43 mouse cellular contexts compared by ENCODE assay signal in genomic region chrX:96235775-96236174, GRCm38 (mm10). TPM values are rescaled to one million over a fixed set of nuclear protein-coding genes. Genes with fewer than 3 reads are reported as not detected.
"Had no signal": no experiment of that assay in that cellular context is flagged by ENCODE, and none has a peak within 500 bp of the region (broad histone marks: within the 10 kb centered on the region; RNA-seq: fewer than 3 reads in every experiment).

No protein-coding gene starts in this region.

- DNase-seq: left cerebral cortex, postnatal 4 days; liver; liver, embryonic 13.5 days; liver, postnatal 0 days; lung, adult 18-20 months; lung, adult 2 months; lung, embryonic 14.5 days; lung, postnatal 10 days; lung, postnatal 14 days; lung, postnatal 36 days; lung, postnatal 4 days; midbrain, embryonic 14.5 days had no signal

- H3K9ac ChIP-seq: limb, embryonic 12.5 days; limb, embryonic 13.5 days; limb, embryonic 15.5 days; liver, embryonic 12.5 days; liver, embryonic 13.5 days; liver, embryonic 14.5 days; liver, embryonic 15.5 days; liver, postnatal 0 days; lung, embryonic 14.5 days; lung, embryonic 15.5 days; midbrain, embryonic 12.5 days; midbrain, embryonic 13.5 days; midbrain, embryonic 15.5 days; neural tube, embryonic 12.5 days had no signal

- H3K4me3 ChIP-seq: left cerebral cortex, adult 2 months; limb, embryonic 10.5 days; limb, embryonic 12.5 days; limb, embryonic 13.5 days; limb, embryonic 15.5 days; liver, embryonic 12.5 days; liver, embryonic 13.5 days; liver, embryonic 15.5 days; lung, embryonic 15.5 days; megakaryocyte, embryonic 14.5 days; midbrain, embryonic 10.5 days; midbrain, embryonic 12.5 days; midbrain, embryonic 13.5 days; midbrain, embryonic 15.5 days; myocyte; neural tube, embryonic 12.5 days had no signal

- H3K9me3 ChIP-seq: limb, embryonic 10.5 days; limb, embryonic 12.5 days; limb, embryonic 13.5 days; limb, embryonic 15.5 days; liver, embryonic 12.5 days; liver, embryonic 13.5 days; liver, embryonic 15.5 days; lung, embryonic 15.5 days; megakaryocyte, embryonic 14.5 days; midbrain, embryonic 10.5 days; midbrain, embryonic 12.5 days; midbrain, embryonic 13.5 days; midbrain, embryonic 15.5 days; neural tube, embryonic 12.5 days had no signal

- H3K4me1 ChIP-seq: limb, embryonic 10.5 days; limb, embryonic 12.5 days; limb, embryonic 13.5 days; limb, embryonic 15.5 days; liver, embryonic 12.5 days; liver, embryonic 13.5 days; liver, embryonic 15.5 days; lung, embryonic 15.5 days; midbrain, embryonic 10.5 days; midbrain, embryonic 12.5 days; midbrain, embryonic 13.5 days; midbrain, embryonic 15.5 days; neural tube, embryonic 12.5 days had no signal

- ATAC-seq: liver, embryonic 12.5 days; liver, postnatal 0 days; lung, postnatal 0 days; midbrain, embryonic 13.5 days; midbrain, embryonic 15.5 days; midbrain, embryonic 16.5 days had no signal

- H3K4me2 ChIP-seq: limb, embryonic 12.5 days; limb, embryonic 13.5 days; limb, embryonic 15.5 days; liver, embryonic 11.5 days; liver, embryonic 12.5 days; liver, embryonic 13.5 days; liver, embryonic 15.5 days; lung, embryonic 14.5 days; lung, embryonic 15.5 days; midbrain, embryonic 12.5 days; midbrain, embryonic 13.5 days; midbrain, embryonic 15.5 days; neural tube, embryonic 12.5 days had no signal

- H3K27me3 ChIP-seq: limb, embryonic 12.5 days; limb, embryonic 13.5 days; limb, embryonic 15.5 days; liver, embryonic 12.5 days; liver, embryonic 13.5 days; liver, embryonic 15.5 days; lung, embryonic 15.5 days; megakaryocyte, embryonic 14.5 days; midbrain, embryonic 12.5 days; midbrain, embryonic 13.5 days; midbrain, embryonic 15.5 days; neural tube, embryonic 12.5 days had no signal

- H3K27ac ChIP-seq: left cerebral cortex, adult 2 months; limb, embryonic 10.5 days; limb, embryonic 12.5 days; limb, embryonic 13.5 days; limb, embryonic 15.5 days; liver, embryonic 12.5 days; liver, embryonic 13.5 days; liver, embryonic 14.5 days; liver, embryonic 15.5 days; lung, embryonic 15.5 days; macrophage; midbrain, embryonic 10.5 days; midbrain, embryonic 12.5 days; midbrain, embryonic 13.5 days; midbrain, embryonic 15.5 days; neural tube, embryonic 12.5 days had no signal

- H3K36me3 ChIP-seq: limb, embryonic 10.5 days; limb, embryonic 12.5 days; limb, embryonic 13.5 days; limb, embryonic 15.5 days; liver, embryonic 12.5 days; liver, embryonic 13.5 days; liver, embryonic 15.5 days; lung, embryonic 15.5 days; midbrain, embryonic 10.5 days; midbrain, embryonic 12.5 days; midbrain, embryonic 13.5 days; midbrain, embryonic 15.5 days; neural tube, embryonic 12.5 days had no signal

RNA-seq across cellular contexts. Expression of gene Vsig4, which starts 57.5 kb away (rescaled TPM):
- total RNA-seq: left cerebral cortex, adult 18-20 months; left cerebral cortex, adult 2 months; left cerebral cortex, adult 8-10 months; left cerebral cortex, postnatal 14 days; left cerebral cortex, postnatal 25 days; left cerebral cortex, postnatal 36 days; left cerebral cortex, postnatal 4 days; megakaryocyte-erythroid progenitor cell, adult 5-6 weeks; midbrain, postnatal 0 days; monocyte, adult 5-6 weeks had no signal
- polyA plus RNA-seq: limb, embryonic 10.5 days; limb, embryonic 11.5 days; limb, embryonic 12.5 days; limb, embryonic 13.5 days; limb, embryonic 15.5 days; liver, embryonic 11.5 days; liver, embryonic 12.5 days; lung, adult 2 months; lung, embryonic 14.5 days; lung, embryonic 15.5 days; lung, embryonic 16.5 days; lung, postnatal 0 days; midbrain, embryonic 10.5 days; midbrain, embryonic 12.5 days; midbrain, embryonic 13.5 days; midbrain, embryonic 14.5 days; midbrain, embryonic 15.5 days; midbrain, embryonic 16.5 days; midbrain, postnatal 0 days; myocyte; neural tube, embryonic 11.5 days; neural tube, embryonic 12.5 days had no signal
